Mouse (Mus musculus): ENCODE data around the gene Ush1c. TPM values are rescaled to one million over a fixed set of nuclear protein-coding genes. Genes with fewer than 3 reads are reported as not detected.

Gene Ush1c
- polyA plus RNA-seq, 1 experiment from 2014 or later: 3.0 TPM

DNA sequence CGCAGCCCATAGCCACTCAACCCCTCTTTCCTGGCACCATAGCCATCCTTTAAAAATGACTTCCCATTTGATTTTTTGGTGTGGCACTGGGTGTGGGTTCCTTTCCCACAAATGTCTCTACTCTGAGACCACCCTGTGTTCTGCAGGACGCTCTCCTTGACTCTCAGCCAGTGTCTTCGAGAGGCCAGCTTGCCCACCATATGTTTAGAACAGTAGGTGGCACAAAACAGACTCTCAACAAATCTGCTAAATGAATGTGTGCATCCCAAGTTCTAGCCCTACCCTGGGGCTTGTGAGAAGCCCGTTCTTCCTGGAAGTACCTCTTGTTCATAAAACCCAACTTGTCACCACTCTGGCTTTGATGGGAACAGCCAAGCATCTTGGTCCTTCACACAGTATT, 1.8 kb upstream of the Ush1c start:
- peaks cover 34% of the 10 kb centered on the region for H3K27me3 ChIP-seq (ENCODE audit: insufficient read depth, poor library complexity, severe bottlenecking)
- WGBS: 83% methylated on average over 4 of the region's 4 CpGs

DNA sequence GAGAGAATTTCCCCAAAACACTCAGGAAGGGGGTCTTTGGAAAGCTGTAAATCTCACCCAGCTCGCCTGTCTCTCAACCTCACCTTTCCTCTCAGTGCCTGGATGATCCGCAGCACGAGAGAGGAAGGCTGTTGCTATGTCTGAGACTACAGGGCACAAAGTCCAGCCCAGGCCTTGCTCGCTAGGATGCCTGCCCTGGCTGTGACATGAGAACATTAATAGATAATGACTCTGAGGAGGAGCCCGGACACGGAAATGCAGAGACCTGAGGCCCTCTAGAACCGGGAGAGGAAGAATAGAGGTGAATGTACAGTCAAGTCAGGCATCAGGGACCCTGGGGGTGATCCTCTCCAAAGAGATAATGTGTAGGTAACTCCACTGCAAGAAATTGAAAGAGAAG, 1.1 kb downstream of the Ush1c start:
- Histone ChIP-seq H3K36me3 (no peaks in the 10 kb centered on the region), H3K27ac (no peak overlapping the region; the same call in 1 of the 2 replicates), H3K27me3 (ENCODE audit: insufficient read depth, poor library complexity, severe bottlenecking) (peaks cover 31% of the 10 kb centered on the region), H3K4me3 (no peak overlapping the region), H3K4me1 (peaks cover 27% of the 10 kb centered on the region), H3K9me3 (no peaks in the 10 kb centered on the region)
- DNase-seq (ENCODE audit: low spot score): no peak
- 54% methylated on average over 7 of the region's 7 CpGs for WGBS

More for the DNA sequence above, 1.8 kb upstream of the Ush1c start:
- no peak for DNase-seq (ENCODE audit: low spot score)
- Histone ChIP-seq H3K9me3 (no peaks in the 10 kb centered on the region), H3K36me3 (no peaks in the 10 kb centered on the region), H3K27ac (no peak overlapping the region), H3K4me3 (no peak overlapping the region), H3K4me1 (peaks cover 27% of the 10 kb centered on the region)

DNA sequence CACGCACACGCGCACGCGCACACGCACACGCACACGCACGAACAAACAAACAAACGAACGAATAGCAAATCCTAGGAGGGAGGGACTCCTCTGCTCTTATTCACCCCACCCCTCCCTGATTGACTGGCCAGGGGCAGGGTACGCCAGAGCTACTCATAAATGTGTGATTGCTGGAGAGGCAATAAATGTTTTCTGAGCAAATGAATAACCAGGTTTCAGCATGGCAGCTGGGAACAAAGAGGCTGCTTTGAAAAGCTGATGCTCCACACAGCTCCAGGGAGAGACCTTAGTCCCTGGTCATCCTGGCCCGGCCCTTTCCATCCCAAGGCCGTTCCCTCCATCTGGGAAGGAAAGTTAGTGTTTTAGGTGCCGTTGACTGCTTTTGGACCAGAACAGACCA, 1.9 kb downstream of the Ush1c start:
- no peak overlapping the region for H3K27ac ChIP-seq
- DNase-seq (ENCODE audit: low spot score): no peak

DNA sequence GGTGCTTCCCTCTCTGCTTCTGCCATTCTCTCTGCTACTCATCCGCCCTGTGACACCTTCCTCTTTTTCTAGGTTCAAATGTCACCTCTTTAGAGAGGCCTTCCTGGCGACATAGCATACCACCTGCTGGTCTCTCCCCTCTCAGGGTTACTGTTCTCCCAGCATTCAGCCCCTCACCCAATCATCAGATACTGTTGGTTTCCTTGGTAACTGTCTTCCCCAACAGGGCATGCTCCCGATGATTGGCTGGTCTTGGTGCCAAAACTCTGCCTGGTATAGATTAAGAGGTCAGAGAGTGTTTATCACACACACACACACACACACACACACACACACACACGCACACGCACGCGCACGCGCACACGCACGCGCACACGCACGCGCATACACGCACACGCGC, 2.4 kb downstream of the Ush1c start:
- Histone ChIP-seq H3K4me3 (no peak overlapping the region), H3K9me3 (no peaks in the 10 kb centered on the region), H3K4me1 (peaks cover 27% of the 10 kb centered on the region), H3K36me3 (no peaks in the 10 kb centered on the region), H3K27me3 (ENCODE audit: insufficient read depth, poor library complexity, severe bottlenecking) (peaks cover 31% of the 10 kb centered on the region), H3K27ac (no peak overlapping the region)
- DNase-seq (ENCODE audit: low spot score): no peak
- 63% methylated on average over 18 of the region's 18 CpGs for WGBS

More for the DNA sequence above, 1.9 kb downstream of the Ush1c start:
- 71% methylated on average over 15 of the region's 15 CpGs for WGBS
- H3K36me3 ChIP-seq: no peaks in the 10 kb centered on the region
- H3K4me3 ChIP-seq: no peak overlapping the region
- H3K9me3 ChIP-seq: no peaks in the 10 kb centered on the region
- peaks cover 27% of the 10 kb centered on the region for H3K4me1 ChIP-seq
- H3K27me3 ChIP-seq (ENCODE audit: insufficient read depth, poor library complexity, severe bottlenecking): peaks cover 31% of the 10 kb centered on the region

DNA sequence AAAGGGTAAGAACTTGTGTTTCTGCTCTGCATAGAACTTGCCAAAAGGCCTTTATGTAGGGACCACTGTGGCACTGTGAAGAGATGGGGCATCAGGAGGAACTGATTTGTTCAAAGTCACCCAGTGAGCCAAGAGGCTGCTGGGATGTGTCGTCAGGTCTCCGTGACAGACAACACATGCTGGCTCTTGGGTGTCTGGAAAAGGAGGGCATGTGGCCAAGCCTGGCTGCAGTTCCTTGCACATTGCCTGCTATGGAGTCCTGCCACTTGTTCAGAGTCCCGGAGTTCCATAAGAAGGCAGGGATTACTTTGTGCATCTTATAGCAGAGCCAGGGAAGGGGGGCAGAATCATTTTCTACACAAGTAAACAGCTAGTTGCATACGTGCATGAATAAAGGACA, 11.4 kb downstream of the Ush1c start:
- no peaks in the 10 kb centered on the region for H3K9me3 ChIP-seq
- 0 out of 2 replicates have a peak, but pooled peaks cover 3% of the 10 kb centered on the region for H3K4me1 ChIP-seq
- WGBS: 56% methylated on average over 4 of the region's 4 CpGs
- peaks cover 39% of the 10 kb centered on the region for H3K27me3 ChIP-seq (ENCODE audit: insufficient read depth, poor library complexity, severe bottlenecking)
- no peak overlapping the region for H3K4me3 ChIP-seq
- H3K36me3 ChIP-seq: no peaks in the 10 kb centered on the region
- H3K27ac ChIP-seq: no peak overlapping the region
- DNase-seq (ENCODE audit: low spot score): no peak

DNA sequence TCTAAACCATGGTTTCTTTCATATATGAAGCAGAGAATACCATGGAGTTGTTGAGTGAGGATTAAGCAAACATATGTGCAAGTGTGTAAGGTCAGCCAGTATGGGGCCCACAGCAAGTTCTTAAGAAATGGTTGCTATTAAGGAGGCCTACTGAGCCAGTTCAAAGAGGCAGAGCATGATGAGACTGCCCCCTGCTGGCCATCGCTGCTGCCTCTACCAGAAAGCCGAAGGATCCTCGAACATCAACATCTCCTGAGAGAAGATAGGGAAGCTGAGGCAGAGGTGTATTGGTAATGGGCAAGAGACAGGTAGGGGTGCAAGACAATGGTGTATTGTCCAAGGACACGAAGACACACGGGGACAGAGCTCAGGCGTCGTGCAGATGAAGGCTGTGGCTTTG, 12.1 kb downstream of the Ush1c start:
- Histone ChIP-seq H3K4me1 (0 out of 2 replicates have a peak, but pooled peaks cover 3% of the 10 kb centered on the region), H3K36me3 (no peaks in the 10 kb centered on the region), H3K27me3 (ENCODE audit: insufficient read depth, poor library complexity, severe bottlenecking) (peaks cover 46% of the 10 kb centered on the region), H3K27ac (no peak overlapping the region), H3K4me3 (no peak overlapping the region), H3K9me3 (no peaks in the 10 kb centered on the region)
- 29% methylated on average over 7 of the region's 7 CpGs for WGBS
- no peak for DNase-seq (ENCODE audit: low spot score)

DNA sequence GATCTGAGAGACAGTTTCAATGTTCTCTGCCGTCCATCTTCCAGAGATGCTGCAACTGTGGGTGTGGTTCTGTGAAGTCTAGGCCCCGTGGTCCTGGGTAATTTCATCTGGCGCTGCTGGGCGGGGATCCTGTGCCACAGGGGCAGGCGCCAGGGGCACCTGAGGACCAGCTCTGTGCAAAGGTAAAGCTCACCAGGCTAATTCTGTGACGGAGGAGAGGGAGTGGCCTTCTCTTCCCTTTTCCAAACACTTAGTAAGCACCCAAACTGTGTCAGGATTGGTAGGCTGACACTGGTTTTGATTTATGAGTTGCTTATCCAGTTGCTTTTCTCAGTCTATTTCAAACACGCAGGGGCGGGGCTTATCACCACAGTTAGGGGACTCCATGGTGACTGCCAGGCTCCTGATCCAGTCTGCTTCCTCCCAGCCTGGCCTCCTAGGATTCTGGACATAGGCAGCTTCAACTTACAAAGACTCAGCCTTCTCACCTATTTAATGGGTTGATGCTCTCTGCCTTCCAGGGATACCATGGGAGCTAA, 17.6 kb downstream of the Ush1c start:
- WGBS: 59% methylated on average over 8 of the region's 8 CpGs
- no peaks in the 10 kb centered on the region for H3K36me3 ChIP-seq
- no peaks in the 10 kb centered on the region for H3K9me3 ChIP-seq
- no peak for DNase-seq (ENCODE audit: low spot score)
- no peak overlapping the region for H3K27ac ChIP-seq
- H3K27me3 ChIP-seq (ENCODE audit: insufficient read depth, poor library complexity, severe bottlenecking): peaks cover 58% of the 10 kb centered on the region
- no peak overlapping the region for H3K4me3 ChIP-seq
- peaks cover 8% of the 10 kb centered on the region; the same call in 1 of the 2 replicates for H3K4me1 ChIP-seq

DNA sequence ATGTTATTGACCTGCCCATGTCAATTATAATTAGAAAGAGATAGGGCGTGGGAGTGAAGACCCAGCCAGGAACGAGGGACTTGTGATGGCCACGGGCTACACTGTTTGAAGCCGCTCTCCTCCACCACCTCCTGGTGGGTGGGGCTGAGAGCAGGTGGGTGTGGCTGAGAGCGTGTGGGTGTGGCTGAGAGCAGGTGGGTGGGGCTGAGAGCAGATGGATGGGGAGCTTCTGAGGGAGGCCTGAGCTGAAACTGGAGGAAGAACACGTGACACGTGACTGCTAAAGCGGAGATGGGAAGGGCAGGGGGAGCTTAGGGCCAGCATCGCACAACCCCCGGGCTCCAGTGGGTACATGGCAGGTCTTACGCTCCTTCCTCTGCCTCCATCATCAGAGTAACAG, 19.9 kb downstream of the Ush1c start:
- Histone ChIP-seq H3K4me3 (no peak overlapping the region), H3K27ac (no peak overlapping the region), H3K27me3 (ENCODE audit: insufficient read depth, poor library complexity, severe bottlenecking) (peaks cover 55% of the 10 kb centered on the region), H3K9me3 (no peaks in the 10 kb centered on the region), H3K36me3 (no peaks in the 10 kb centered on the region), H3K4me1 (peaks cover 8% of the 10 kb centered on the region; the same call in 1 of the 2 replicates)
- 13% methylated on average over 11 of the region's 11 CpGs for WGBS
- DNase-seq (ENCODE audit: low spot score): no peak

DNA sequence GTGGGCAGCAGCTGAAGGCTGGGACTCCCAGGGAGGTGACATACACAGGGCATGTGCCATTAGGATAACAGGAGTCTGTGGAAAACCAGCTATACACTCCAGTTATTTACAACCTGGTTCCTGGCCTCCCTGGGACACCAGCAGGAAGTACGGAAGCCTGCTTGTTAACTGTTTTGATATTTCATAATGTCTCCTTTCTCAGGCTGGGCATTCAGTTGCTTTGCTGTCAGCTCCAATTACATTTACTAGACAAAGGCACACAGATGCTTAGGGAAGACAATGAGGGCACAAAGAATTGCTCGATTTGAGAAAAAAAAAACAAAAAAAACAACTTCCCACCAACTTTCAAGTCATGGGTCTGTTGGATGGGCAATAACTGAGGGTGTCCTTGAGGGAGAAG, 21.8 kb downstream of the Ush1c start:
- no peak for DNase-seq (ENCODE audit: low spot score)
- peaks cover 8% of the 10 kb centered on the region; the same call in 1 of the 2 replicates for H3K4me1 ChIP-seq
- H3K27me3 ChIP-seq (ENCODE audit: insufficient read depth, poor library complexity, severe bottlenecking): peaks cover 61% of the 10 kb centered on the region
- no peaks in the 10 kb centered on the region for H3K9me3 ChIP-seq
- H3K36me3 ChIP-seq: no peaks in the 10 kb centered on the region
- H3K27ac ChIP-seq: no peak overlapping the region
- WGBS: 73% methylated on average over 2 of the region's 2 CpGs
- no peak overlapping the region for H3K4me3 ChIP-seq

DNA sequence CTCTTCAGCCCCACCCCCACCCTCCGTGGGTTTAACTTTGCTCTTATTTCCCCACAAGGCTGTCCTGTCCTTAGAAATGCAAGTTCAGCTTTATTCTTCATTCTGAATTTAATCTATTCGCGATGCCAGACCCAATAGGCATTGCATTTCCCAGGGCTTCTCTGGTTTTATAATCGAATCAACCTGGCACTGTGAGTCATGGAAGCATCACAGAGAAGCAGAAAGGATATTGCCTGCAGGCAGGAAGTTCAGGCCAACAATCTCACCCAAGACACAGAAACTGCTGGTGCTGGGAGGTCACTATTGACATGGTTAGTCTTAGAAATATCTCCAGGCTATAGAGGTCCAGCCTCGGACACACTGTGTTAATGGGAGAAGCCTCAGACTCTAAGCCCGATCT, 28.0 kb downstream of the Ush1c start:
- 83% methylated on average over 6 of the region's 6 CpGs for WGBS
- Histone ChIP-seq H3K4me3 (no peak overlapping the region), H3K27me3 (ENCODE audit: insufficient read depth, poor library complexity, severe bottlenecking) (peaks cover 49% of the 10 kb centered on the region), H3K27ac (no peak overlapping the region), H3K36me3 (no peaks in the 10 kb centered on the region), H3K4me1 (peaks cover 3% of the 10 kb centered on the region; the same call in 1 of the 2 replicates), H3K9me3 (no peaks in the 10 kb centered on the region)
- DNase-seq (ENCODE audit: low spot score): no peak

DNA sequence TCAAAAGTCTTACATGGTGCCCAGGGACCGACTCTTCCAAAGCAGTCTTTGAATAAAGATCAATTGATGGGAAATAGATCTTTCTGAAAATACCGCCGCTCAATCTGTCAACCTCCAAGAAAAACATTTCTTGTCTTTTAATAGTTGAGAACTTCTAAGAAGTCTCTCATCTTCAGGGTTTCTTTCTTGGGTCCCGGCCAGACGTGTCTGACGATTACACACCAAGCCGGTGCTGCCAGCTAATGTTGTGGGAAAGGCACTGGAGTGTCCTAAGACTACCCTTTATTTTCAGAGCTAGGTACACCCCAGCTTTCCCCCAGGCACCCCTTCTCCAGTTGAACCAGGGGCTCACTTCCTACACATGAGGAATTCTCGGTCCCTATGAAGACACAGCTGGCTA, 30.2 kb downstream of the Ush1c start:
- Histone ChIP-seq H3K4me1 (peaks cover 7% of the 10 kb centered on the region; the same call in 1 of the 2 replicates), H3K27me3 (ENCODE audit: insufficient read depth, poor library complexity, severe bottlenecking) (peaks cover 49% of the 10 kb centered on the region), H3K27ac (no peak overlapping the region), H3K4me3 (no peak overlapping the region), H3K36me3 (no peaks in the 10 kb centered on the region), H3K9me3 (no peaks in the 10 kb centered on the region)
- DNase-seq (ENCODE audit: low spot score): no peak
- WGBS: 87% methylated on average over 8 of the region's 8 CpGs

DNA sequence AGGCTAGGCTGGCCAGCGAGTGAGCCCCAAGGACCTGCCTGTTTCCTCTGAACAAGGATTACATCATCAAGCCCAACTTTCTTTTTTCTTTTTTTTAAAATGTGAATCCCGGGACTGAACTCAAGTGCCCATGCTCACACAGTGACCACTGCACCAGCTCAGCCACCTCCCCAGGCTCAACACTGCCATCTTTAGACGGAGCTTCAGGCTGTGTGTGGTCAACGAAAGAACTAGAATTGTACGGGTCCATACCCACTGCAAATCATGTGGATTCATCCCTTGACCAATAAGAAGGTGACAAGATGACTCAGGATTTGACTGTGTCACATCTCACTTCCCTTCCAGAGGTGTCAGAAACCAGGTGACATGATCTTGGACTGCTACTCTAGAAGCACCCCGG, 33.5 kb downstream of the Ush1c start:
- no peak for DNase-seq (ENCODE audit: low spot score)
- Histone ChIP-seq H3K4me3 (no peak overlapping the region), H3K27me3 (ENCODE audit: insufficient read depth, poor library complexity, severe bottlenecking) (peaks cover 21% of the 10 kb centered on the region), H3K9me3 (no peaks in the 10 kb centered on the region), H3K27ac (no peak overlapping the region), H3K4me1 (peaks cover 25% of the 10 kb centered on the region), H3K36me3 (no peaks in the 10 kb centered on the region)
- WGBS: 66% methylated on average over 6 of the region's 6 CpGs

DNA sequence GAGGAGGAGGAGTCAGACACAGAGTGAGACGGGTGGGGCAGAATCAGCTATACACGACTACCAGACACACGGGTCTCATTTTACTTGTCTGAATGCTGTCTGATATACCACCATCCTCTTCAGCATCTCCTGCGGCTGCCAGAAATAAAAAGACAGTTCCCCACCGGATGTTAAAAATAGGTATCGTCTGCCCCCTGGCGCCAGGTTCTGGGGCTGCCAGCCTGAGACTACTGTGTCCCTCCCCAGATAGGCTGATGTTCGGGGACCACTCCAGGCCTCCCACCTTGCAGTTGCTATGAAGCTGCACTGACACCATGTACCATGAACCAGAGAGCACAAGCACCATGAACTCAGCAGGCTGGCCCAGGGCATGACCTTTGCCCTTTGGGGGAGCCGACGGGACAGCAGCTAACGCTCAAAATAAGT, 34.2 kb downstream of the Ush1c start:
- Histone ChIP-seq H3K9me3 (no peaks in the 10 kb centered on the region), H3K27ac (no peak overlapping the region), H3K27me3 (ENCODE audit: insufficient read depth, poor library complexity, severe bottlenecking) (peaks cover 20% of the 10 kb centered on the region), H3K36me3 (no peaks in the 10 kb centered on the region), H3K4me1 (peaks cover 25% of the 10 kb centered on the region), H3K4me3 (no peak overlapping the region)
- WGBS: 41% methylated on average over 11 of the region's 11 CpGs
- DNase-seq (ENCODE audit: low spot score): no peak

DNA sequence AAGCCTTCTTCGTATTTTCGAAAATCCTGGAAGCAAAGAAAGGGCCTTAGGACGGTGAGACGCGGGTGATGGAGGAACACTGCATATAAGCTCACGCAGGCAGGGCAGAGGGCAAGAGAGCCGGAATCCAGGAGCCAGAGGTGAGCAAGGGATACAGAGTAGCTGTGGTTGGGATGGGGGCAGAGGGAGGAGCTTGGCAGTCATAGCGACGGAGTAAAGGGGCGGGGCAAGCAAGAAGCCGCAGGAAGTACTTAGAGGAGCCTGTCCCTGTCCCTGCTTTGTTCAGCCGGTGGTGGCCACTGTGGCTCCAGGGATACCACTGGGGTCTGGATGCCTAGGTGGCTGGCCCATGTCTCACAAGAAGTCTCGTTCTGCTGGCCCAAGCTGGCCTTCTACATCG, 36.7 kb downstream of the Ush1c start:
- H3K9me3 ChIP-seq: no peaks in the 10 kb centered on the region
- WGBS: 18% methylated on average over 14 of the region's 14 CpGs
- no peak for DNase-seq (ENCODE audit: low spot score)
- H3K27ac ChIP-seq: peak overlapping the region; percentile 76
- peaks cover 22% of the 10 kb centered on the region for H3K4me1 ChIP-seq
- peaks cover 29% of the 10 kb centered on the region for H3K27me3 ChIP-seq (ENCODE audit: insufficient read depth, poor library complexity, severe bottlenecking)
- no peaks in the 10 kb centered on the region for H3K36me3 ChIP-seq
- H3K4me3 ChIP-seq: no peak overlapping the region

Data from heart, embryonic 10.5 days (tissue).